Mouse (Mus musculus) MEL (cell line): ENCODE measurements around the gene Epb42. TPM values are rescaled to one million over a fixed set of nuclear protein-coding genes. Genes with fewer than 3 reads are reported as not detected.

Experiments
- DNase-seq: peaks from one replicate; pipeline ENCODE4 v3.0.0; 2011; ENCODE audit warnings: low read depth, low spot score
- H3K27ac ChIP-seq: 2 replicates; pipeline ENCODE4 v1.5.1; 2012; ENCODE audit warnings: low read depth, mild to moderate bottlenecking, control low read depth, low read length, moderate library complexity; ENCODE audit not compliant: control insufficient read depth
- H3K27me3 ChIP-seq, 2 experiments: fragments of 150-350 bp in 1 of 2; sonication (generic) in 1 of 2; 2 replicates each; pipeline ENCODE4 v1.6.1; 2012; ENCODE audit warnings: low read length in 2 of 2, mild to moderate bottlenecking in 2 of 2, improper control_type of control experiment in 1 of 2, moderate library complexity in 1 of 2; ENCODE audit not compliant: insufficient read depth in 2 of 2, control insufficient read depth in 1 of 2
- H3K36me3 ChIP-seq, 2 experiments: 2 replicates each; pipeline ENCODE4 v1.6.1; 2012 to 2014; ENCODE audit warnings: low read length in 2 of 2, improper control_type of control experiment in 1 of 2, inconsistent platforms in 1 of 2, mild to moderate bottlenecking in 1 of 2; ENCODE audit not compliant: insufficient read depth in 2 of 2, control insufficient read depth in 1 of 2
- H3K4me1 ChIP-seq, 2 experiments: fragments of 150-350 bp in 1 of 2; sonication (generic) in 1 of 2; 2 replicates each; pipeline ENCODE4 v1.6.1; 2012; ENCODE audit warnings: low read length in 2 of 2, improper control_type of control experiment in 1 of 2, mild to moderate bottlenecking in 1 of 2; ENCODE audit not compliant: insufficient read depth in 2 of 2, control insufficient read depth in 1 of 2
- H3K4me3 ChIP-seq, 2 experiments: fragments of 150-350 bp in 1 of 2; sonication (generic) in 1 of 2; 2 replicates each; pipeline ENCODE4 v1.5.1; 2012; ENCODE audit warnings: low read depth in 2 of 2, low read length in 2 of 2, mild to moderate bottlenecking in 2 of 2, moderate library complexity in 2 of 2, control low read depth in 1 of 2, improper control_type of control experiment in 1 of 2; ENCODE audit not compliant: control insufficient read depth in 1 of 2, insufficient read depth in 1 of 2
- H3K79me2 ChIP-seq: 2 replicates; pipeline ENCODE4 v1.6.1; 2012; ENCODE audit warnings: mild to moderate bottlenecking, low read length, moderate library complexity; ENCODE audit not compliant: control insufficient read depth, poor library complexity, insufficient read depth
- H3K9ac ChIP-seq: 2 replicates; pipeline ENCODE4 v1.6.1; 2012; ENCODE audit warnings: low read depth, mild to moderate bottlenecking, control low read depth, low read length, moderate library complexity; ENCODE audit not compliant: control insufficient read depth, poor library complexity, severe bottlenecking
- H3K9me3 ChIP-seq: fragments of 150-350 bp; sonication (generic); replicated peaks from 2 replicates; pipeline ENCODE4 v1.6.1; 2012; ENCODE audit warnings: mild to moderate bottlenecking, low read length, improper control_type of control experiment, moderate library complexity; ENCODE audit not compliant: insufficient read depth
- BHLHE40 ChIP-seq: IDR thresholded peaks from 2 replicates; pipeline ENCODE4 v1.6.1; 2012; ENCODE audit warnings: low read depth, mild to moderate bottlenecking, inconsistent platforms, low read length, improper control_type of control experiment, borderline replicate concordance
- CHD1 ChIP-seq: IDR thresholded peaks from 2 replicates; pipeline ENCODE4 v1.6.1; 2012; ENCODE audit warnings: low read depth, mild to moderate bottlenecking, inconsistent platforms, low read length, improper control_type of control experiment
- CTCF ChIP-seq, 3 experiments: IDR thresholded peaks in 2 of 3; conservative IDR thresholded peaks in 1 of 3; 2 replicates each; pipeline ENCODE4 v1.5.1; 2011 to 2012; ENCODE audit warnings: low read length in 3 of 3, low read depth in 2 of 3, mild to moderate bottlenecking in 2 of 3, improper control_type of control experiment in 1 of 3, inconsistent platforms in 1 of 3, mixed read lengths in 1 of 3, moderate library complexity in 1 of 3; ENCODE audit not compliant: control insufficient read depth in 1 of 3, insufficient read depth in 1 of 3, poor library complexity in 1 of 3, severe bottlenecking in 1 of 3
- E2F4 ChIP-seq: IDR thresholded peaks from 2 replicates; pipeline ENCODE4 v1.6.1; 2011; ENCODE audit warnings: low read depth, low read length, improper control_type of control experiment, borderline replicate concordance
- ELF1 ChIP-seq: IDR thresholded peaks from 2 replicates; pipeline ENCODE4 v1.6.1; 2014; ENCODE audit warnings: low read depth, mild to moderate bottlenecking, inconsistent platforms, low read length, improper control_type of control experiment, moderate library complexity
- EP300 ChIP-seq, 2 experiments: IDR thresholded peaks; 2 replicates each; pipeline ENCODE4 v1.6.1; 2011; ENCODE audit warnings: improper control_type of control experiment in 2 of 2, low read length in 2 of 2, low read depth in 1 of 2, mild to moderate bottlenecking in 1 of 2
- ETS1 ChIP-seq: IDR thresholded peaks from 2 replicates; pipeline ENCODE4 v1.6.1; 2012; ENCODE audit warnings: low read depth, mild to moderate bottlenecking, inconsistent platforms, low read length, improper control_type of control experiment, moderate library complexity
- GATA1 ChIP-seq: IDR thresholded peaks from 2 replicates; pipeline ENCODE4 v1.6.1; 2011; ENCODE audit warnings: low read depth, low read length, improper control_type of control experiment
- HCFC1 ChIP-seq: IDR thresholded peaks from 2 replicates; pipeline ENCODE4 v1.6.1; 2012; ENCODE audit warnings: low read depth, mild to moderate bottlenecking, inconsistent platforms, low read length, improper control_type of control experiment, moderate library complexity
- JUND ChIP-seq: IDR thresholded peaks from 2 replicates; pipeline ENCODE4 v1.6.1; 2011; ENCODE audit warnings: low read depth, mild to moderate bottlenecking, improper control_type of control experiment, low read length
- KAT2A ChIP-seq: conservative IDR thresholded peaks from 2 replicates; pipeline ENCODE4 v1.6.1; 2012; ENCODE audit warnings: low read depth, low read length, improper control_type of control experiment, inconsistent platforms
- MAFK ChIP-seq: IDR thresholded peaks from 2 replicates; pipeline ENCODE4 v1.6.1; 2011; ENCODE audit warnings: low read depth, mild to moderate bottlenecking, low read length, improper control_type of control experiment, borderline replicate concordance
- MAX ChIP-seq: IDR thresholded peaks from 2 replicates; pipeline ENCODE4 v1.6.1; 2011; ENCODE audit warnings: low read length, improper control_type of control experiment
- MAZ ChIP-seq: IDR thresholded peaks from 2 replicates; pipeline ENCODE4 v1.6.1; 2012; ENCODE audit warnings: low read depth, mild to moderate bottlenecking, inconsistent platforms, low read length, improper control_type of control experiment
- MXI1 ChIP-seq: IDR thresholded peaks from 2 replicates; pipeline ENCODE4 v1.6.1; 2011; ENCODE audit warnings: mild to moderate bottlenecking, low read depth, low read length, improper control_type of control experiment
- MYB ChIP-seq: IDR thresholded peaks from 2 replicates; pipeline ENCODE4 v1.6.1; 2011; ENCODE audit warnings: mild to moderate bottlenecking, low read depth, low read length, improper control_type of control experiment
- MYC ChIP-seq: IDR thresholded peaks from 2 replicates; pipeline ENCODE4 v1.6.1; 2011; ENCODE audit warnings: low read depth, mild to moderate bottlenecking, low read length, improper control_type of control experiment, moderate library complexity
- NELFE ChIP-seq: IDR thresholded peaks from 2 replicates; pipeline ENCODE4 v1.6.1; 2011; ENCODE audit warnings: low read depth, low read length, improper control_type of control experiment
- POLR2AphosphoS2 ChIP-seq: IDR thresholded peaks from 2 replicates; pipeline ENCODE4 v1.6.1; 2011; ENCODE audit warnings: low read length, improper control_type of control experiment
- POLR2AphosphoS5 ChIP-seq: IDR thresholded peaks from 2 replicates; pipeline ENCODE4 v1.6.1; 2012; ENCODE audit warnings: low read depth, borderline replicate concordance, mild to moderate bottlenecking, inconsistent platforms, low read length, moderate library complexity, mixed read lengths
- TAL1 ChIP-seq: IDR thresholded peaks from 2 replicates; pipeline ENCODE4 v1.6.1; 2012; ENCODE audit warnings: mild to moderate bottlenecking, inconsistent platforms, low read length, moderate library complexity, mixed read lengths
- UBTF ChIP-seq: IDR thresholded peaks from 2 replicates; pipeline ENCODE4 v1.6.1; 2012; ENCODE audit warnings: low read depth, mild to moderate bottlenecking, inconsistent platforms, low read length, improper control_type of control experiment, moderate library complexity, borderline replicate concordance; ENCODE audit not compliant: insufficient read depth
- USF1 ChIP-seq: IDR thresholded peaks from 2 replicates; pipeline ENCODE4 v1.6.1; 2014; ENCODE audit warnings: low read depth, mild to moderate bottlenecking, inconsistent platforms, low read length, improper control_type of control experiment, moderate library complexity
- USF2 ChIP-seq, 2 experiments: IDR thresholded peaks; 2 replicates each; pipeline ENCODE4 v1.6.1; 2011 to 2012; ENCODE audit warnings: improper control_type of control experiment in 2 of 2, low read length in 2 of 2, borderline replicate concordance in 1 of 2, inconsistent platforms in 1 of 2, low read depth in 1 of 2, mild to moderate bottlenecking in 1 of 2; ENCODE audit not compliant: insufficient read depth in 1 of 2
- polyA plus RNA-seq, 2 experiments: library from polyadenylated mRNA; stranded (reverse) in 1 of 2; unstranded in 1 of 2; fragments of >175 nt in 1 of 2; fragments of >200 nt in 1 of 2; gene quantifications; 2 replicates each; pipeline versions ENCODE4 v1.2.1 to v1.2.4; 2012; ENCODE audit warnings: low replicate concordance in 2 of 2, low read depth in 1 of 2; ENCODE audit not compliant: insufficient read length in 2 of 2, insufficient read depth in 1 of 2, missing spikeins in 1 of 2
- total RNA-seq: library from RNA; depleted of rRNA; stranded (reverse); fragments of 300-350 nt; gene quantifications from 2 replicates; pipeline ENCODE4 v1.2.3, GENCODE M21; 2012

The Epb42 gene
- total and polyA plus RNA-seq, 3 experiments: 2.3 to 2.9 TPM; not detected in 1

GRCm38 (mm10) chr2:120977926-120978692 lies 58.8 kb downstream of the Epb42 start:
- H3K9ac ChIP-seq: peak overlapping the region; percentile 79; the same call in 1 of the 2 replicates
- peaks cover 0 to 12% of the 10 kb centered on the region in 2 experiments; a peak in 3 of 4 replicates for H3K4me1 ChIP-seq
- peak overlapping the region; percentile 59 to 92 for H3K4me3 ChIP-seq
- H3K27me3 ChIP-seq: no peaks in the 10 kb centered on the region
- H3K79me2 ChIP-seq: no peaks in the 10 kb centered on the region; the same call in 1 of the 2 replicates
- H3K27ac ChIP-seq: peak overlapping the region; percentile 43; the same call in 1 of the 2 replicates
- no peaks in the 10 kb centered on the region for H3K9me3 ChIP-seq
- DNase-seq: peak; percentile 44
- H3K36me3 ChIP-seq: peaks cover 0 to 5% of the 10 kb centered on the region in 2 experiments; a peak in 2 of 4 replicates
- TF ChIP-seq MAX (no peak), USF1 (peak; percentile 11; the same call in 1 of the 2 replicates), MYB (no peak), MYC (no peak), JUND (peak; percentile 99; the same call in 1 of the 2 replicates), NELFE (no peak), MAZ (0 out of 2 replicates have a peak, but pooled peaks have one; percentile 30)

DNA sequence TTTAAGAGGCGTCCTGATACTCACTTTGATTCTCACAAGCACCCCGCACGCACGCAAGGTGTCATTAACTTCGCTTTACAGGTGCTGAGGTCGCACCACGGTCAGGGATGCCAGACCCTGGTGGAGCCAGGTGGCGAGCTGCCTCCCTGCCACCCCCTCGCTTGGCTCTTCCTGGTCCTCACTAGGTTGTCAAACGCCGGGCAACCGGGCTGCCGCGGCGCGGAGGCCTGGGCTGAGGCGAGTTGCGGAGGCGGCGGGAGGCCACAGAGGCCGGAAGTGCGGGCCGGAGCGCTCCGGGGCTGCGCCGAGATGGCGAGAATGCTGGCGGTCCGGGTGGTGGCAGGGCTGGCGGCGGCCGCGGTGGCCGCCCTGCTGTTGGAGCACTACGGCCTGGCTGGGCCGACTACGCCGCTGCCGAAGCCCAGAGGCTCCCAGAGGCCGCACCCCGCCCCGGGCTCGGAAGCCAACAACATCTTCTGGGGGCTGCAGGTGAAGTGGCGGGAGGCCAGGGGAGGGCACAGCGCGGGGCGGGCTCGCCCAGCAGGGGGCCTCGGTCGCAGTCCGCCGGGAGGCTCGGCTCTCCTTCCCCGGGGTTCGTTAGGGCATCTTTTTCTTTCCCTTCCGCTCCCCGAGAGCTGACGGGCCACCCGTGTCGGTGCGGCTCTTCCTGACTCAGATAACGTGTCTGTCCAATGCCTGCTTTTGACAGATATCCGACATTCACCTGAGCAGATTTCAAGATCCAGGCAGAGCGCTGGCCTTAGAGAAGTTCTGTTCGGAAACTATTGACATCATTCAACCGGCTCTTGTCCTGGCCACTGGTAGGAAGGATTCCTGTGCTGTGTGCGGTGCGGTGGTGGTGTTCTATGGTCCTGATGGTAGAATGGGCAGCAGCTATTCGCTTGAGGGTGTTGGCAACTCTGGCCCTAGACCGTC lies 59.6 kb downstream of the Epb42 start, which contains the start of gene Tmem62:
Tmem62 (plus strand) TSS at position 28 of the 936 bp plus-strand sequence.
- peak within 1 kb of the TSS; percentile 43 for H3K27ac ChIP-seq
- H3K4me1 ChIP-seq: peaks cover 0 to 12% of the 10 kb centered on the region in 2 experiments; a peak in 3 of 4 replicates
- no peaks in the 10 kb centered on the region for H3K27me3 ChIP-seq
- peak within 1 kb of the TSS; percentile 59 to 92 for H3K4me3 ChIP-seq
- H3K9ac ChIP-seq: peak within 1 kb of the TSS; percentile 79
- no peaks in the 10 kb centered on the region for H3K9me3 ChIP-seq
- peaks cover 0 to 5% of the 10 kb centered on the region in 2 experiments; a peak in 2 of 4 replicates for H3K36me3 ChIP-seq
- H3K79me2 ChIP-seq: no peaks in the 10 kb centered on the region; the same call in 1 of the 2 replicates
- DNase-seq: peak; percentile 66
- TF ChIP-seq MYC (no peak), ELF1 (no peak; the same call in none of the 2 replicates), EP300 (IDR thresholded peaks at IDR 0.05; ENCODE audit: low read depth in 1 of 2, low read length in 2 of 2) (no peak), POLR2AphosphoS5 (no peak), TAL1 (peak; percentile 15; the same call in 1 of the 2 replicates), GATA1 (0 out of 2 replicates have a peak, but pooled peaks have one; percentile 33), MAFK (no peak), E2F4 (no peak), MAZ (no peak), NELFE (peak; percentile 25; the same call in 1 of the 2 replicates), HCFC1 (peak; percentile 39; the same call in 1 of the 2 replicates), MYB (no peak), USF2 (IDR thresholded peaks at IDR 0.05; ENCODE audit: borderline replicate concordance in 1 of 2, insufficient read depth in 1 of 2, low read depth in 1 of 2, low read length in 2 of 2) (no peak), USF1 (no peak), CTCF (IDR thresholded peaks at IDR 0.05 in 2 of 3, conservative IDR thresholded peaks at IDR 0.05 in 1 of 3; ENCODE audit: control insufficient read depth in 1 of 3, insufficient read depth in 1 of 3, low read depth in 2 of 3, low read length in 3 of 3, poor library complexity in 1 of 3, severe bottlenecking in 1 of 3) (0 out of 6 replicates have a peak, but pooled peaks of 1 of the 3 experiments have one; percentile 6), MXI1 (peak; percentile 70), CHD1 (0 out of 2 replicates have a peak, but pooled peaks have one; percentile 64), POLR2AphosphoS2 (no peak), ETS1 (no peak), BHLHE40 (no peak), UBTF (0 out of 2 replicates have a peak, but pooled peaks have one; percentile 78), MAX (no peak; the same call in 1 of the 2 replicates), KAT2A (no peak)
